Mouse (Mus musculus): ENCODE measurements around the gene Wbp2. TPM values are rescaled to one million over a fixed set of nuclear protein-coding genes. Genes with fewer than 3 reads are reported as not detected.

The Wbp2 gene
- polyA plus RNA-seq, 1 experiment: 669 TPM

DNA sequence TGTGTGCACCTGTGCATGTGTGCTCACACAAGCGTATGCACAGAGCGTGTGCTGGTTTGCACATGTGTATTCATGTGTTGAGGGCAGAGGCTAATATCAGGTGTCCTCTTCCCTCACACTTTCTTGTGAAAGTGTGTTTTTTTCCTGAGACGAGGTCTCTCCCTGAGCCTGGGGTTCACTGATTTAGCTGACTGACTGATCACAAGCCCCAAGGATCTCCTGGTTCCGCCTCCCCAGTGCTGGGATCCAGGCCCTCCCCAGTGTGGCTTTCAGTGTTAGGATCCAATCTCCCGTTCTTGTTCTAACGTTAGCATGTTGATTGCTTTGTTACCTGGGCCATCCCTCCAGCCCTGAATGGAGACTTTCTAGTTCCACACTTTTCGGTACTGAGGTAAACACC lies 14.0 kb upstream of the Wbp2 start:
- no peak for TF ChIP-seq GATA1 (IDR thresholded peaks at IDR 0.05; ENCODE audit: low read length)

DNA sequence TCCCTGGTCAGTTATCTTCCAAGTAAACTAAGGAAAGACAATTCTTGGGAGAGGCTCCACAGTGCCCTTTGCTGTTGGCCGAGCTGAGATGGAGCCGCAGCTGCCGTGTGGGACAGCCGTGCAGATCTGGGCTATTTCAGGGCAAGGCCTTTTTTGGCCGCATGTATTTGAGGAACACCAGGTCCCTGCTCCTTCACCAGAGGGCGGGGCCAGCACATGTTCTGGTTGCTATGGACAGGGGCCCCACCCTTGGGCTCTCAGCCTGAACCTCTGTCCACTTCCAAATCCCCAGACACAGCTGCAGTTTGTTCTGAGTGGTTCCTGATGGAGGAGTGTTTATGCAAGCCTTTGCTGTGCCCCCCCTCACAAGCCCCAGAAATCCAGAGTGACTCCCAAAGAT lies 13.6 kb upstream of the Wbp2 start:
- no peak for TF ChIP-seq GATA1 (IDR thresholded peaks at IDR 0.05; ENCODE audit: low read length)

DNA sequence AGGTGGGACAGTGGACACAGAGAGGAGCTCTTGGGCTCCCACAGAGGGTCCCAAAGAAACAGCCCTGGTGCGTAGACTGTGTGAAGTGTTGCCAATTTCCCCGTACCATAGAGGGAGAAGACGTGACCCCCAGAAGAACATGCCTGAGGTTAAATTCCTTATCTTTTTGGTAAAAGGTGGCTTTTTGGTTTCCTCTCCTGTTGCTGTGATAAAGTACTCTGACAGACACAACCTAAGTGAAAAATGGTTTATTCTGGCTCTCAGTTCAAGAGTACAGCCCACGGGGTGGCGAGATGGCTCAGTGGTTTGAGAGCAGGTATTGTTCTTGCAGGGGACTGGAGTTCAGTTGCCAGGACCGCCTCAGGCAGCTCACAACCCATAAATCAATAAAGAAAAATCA lies 12.7 kb upstream of the Wbp2 start:
- no peak for TF ChIP-seq GATA1 (IDR thresholded peaks at IDR 0.05; ENCODE audit: low read length)

DNA sequence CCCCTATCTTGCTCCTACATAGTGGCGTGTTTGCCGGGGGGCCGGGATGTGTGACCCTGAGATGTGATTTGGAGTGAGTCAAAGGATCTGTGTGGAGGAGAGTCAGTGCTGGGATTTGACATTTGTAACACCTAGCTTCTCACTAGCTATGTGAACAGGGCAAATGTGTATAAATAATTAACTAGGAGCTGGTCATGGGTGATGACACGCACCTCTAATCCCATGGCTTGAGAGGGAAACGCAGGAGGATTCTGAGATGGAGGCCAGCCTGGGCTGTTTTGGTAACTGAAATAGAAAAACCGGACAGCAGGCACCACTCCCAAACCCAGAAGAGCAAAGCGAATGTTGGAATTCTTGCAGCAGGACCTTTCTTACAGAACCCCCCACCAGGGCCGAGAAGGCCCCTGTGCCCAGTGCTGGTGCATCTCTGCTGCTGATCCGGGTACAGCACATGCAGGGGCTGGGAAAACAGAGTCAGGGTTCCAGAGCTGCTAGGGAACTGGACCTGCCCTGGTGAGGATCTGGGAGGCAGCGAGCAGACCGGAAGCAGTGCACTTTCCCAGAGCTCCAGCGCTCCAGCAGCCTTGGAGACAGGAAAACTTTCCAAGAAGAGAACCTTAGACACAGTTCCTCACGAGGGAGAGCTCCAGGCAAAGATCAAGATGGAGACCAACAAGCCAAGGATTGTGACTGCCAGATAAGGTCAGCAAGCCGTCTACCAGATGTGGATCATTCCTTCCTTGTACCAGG lies 12.1 kb upstream of the Wbp2 start:
- no peak for TF ChIP-seq GATA1 (IDR thresholded peaks at IDR 0.05; ENCODE audit: low read length)

DNA sequence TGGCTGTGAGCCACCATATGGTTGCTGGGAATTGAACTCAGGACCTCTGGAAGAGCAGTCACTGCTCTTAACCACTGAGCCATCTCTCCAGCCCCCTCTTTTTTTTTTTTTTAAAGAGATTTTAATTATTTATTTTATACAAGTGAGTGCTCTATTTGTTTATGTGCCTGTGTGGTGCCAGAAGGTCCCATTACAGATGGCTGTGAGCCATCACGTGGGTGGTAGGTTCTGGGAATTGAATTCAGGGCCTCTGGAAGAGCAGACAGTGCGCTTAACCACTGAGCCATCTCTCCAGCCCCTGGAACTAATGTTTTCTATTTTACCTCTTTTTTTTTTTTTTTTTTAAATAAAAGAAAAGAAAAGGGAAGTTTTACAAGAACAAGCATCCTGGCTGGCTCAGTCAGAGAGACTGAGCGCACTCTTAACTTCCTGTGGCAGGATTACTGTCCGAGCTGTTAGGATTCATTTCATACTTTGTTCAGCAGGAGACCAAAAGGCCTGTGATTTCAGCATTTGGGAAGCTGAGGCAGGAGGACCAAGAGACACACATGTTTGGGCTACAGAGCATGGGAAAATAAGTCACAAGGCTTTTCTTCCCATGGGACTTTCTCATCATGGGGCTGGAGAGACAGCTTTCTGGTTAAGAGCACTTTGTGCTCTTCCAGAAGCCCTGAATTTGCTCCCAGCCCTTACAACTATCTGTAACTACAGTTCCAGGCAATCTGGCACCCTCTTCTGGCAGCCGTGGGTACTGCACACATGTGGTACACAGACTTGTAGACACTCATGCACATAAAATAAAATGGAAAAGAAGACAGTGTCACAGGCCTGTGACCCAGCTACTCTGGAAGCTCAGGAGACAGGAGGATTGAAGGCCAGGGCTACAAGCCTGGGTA lies 9.7 kb upstream of the Wbp2 start:
- no peak for TF ChIP-seq GATA1 (IDR thresholded peaks at IDR 0.05; ENCODE audit: low read length)

DNA sequence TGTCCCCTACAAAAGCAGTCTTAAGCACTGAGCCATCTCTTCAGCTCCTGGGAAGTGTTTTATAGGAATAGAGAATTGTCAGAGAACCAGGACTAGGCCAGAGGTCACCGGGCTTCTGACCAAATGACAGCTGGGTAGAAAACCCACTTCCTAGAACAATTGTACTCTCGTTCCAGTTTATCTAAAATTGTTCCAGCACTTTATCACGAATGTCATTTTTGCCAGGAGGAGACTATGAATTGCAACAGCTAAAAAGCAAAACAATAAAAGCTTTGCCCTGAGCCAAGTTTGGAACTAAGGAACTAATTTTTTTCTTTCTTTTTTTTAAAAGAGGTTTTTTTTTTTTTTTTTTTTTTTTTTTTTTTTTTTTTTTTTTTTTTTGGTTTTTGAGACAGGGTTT lies 8.8 kb upstream of the Wbp2 start:
- no peak for TF ChIP-seq GATA1 (IDR thresholded peaks at IDR 0.05; ENCODE audit: low read length)

DNA sequence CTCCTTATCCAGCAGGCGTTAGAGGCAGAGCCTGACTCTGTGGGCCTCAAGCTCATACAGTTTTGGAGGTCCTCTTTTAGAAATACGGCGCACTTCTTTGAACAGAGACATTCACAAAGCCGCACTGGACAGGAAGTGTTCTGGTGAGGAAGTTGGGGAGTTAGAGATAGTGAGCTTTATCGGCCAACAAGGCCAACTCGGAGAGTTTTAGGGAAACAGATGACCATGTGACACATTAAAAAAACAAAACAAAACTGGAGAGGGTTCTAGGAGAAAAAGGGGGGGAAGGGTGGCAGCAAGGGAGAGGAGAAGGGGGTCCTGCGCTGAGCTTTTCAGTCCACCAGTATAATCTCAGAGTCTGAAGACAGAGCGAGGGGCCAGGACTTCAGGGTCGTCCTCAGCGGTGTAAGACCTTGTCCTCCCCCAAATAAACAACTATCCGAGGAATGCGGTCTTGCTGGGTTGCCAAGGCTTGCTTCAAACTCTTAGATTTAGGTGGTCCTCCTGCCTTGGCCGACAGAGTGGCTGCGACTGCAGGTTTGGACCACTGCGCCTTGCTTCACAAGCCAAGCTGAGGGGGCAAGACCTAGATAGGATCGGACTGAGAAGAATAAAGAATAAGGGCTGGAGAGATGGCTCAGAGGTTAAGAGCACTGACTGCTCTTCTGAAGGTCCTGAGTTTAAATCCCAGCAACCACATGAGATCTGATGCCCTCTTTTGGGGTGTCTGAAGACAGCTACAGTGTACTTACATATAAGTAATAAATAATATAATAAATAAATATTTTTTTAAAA lies 7.2 kb upstream of the Wbp2 start:
- no peak for TF ChIP-seq GATA1 (IDR thresholded peaks at IDR 0.05; ENCODE audit: low read length)

DNA sequence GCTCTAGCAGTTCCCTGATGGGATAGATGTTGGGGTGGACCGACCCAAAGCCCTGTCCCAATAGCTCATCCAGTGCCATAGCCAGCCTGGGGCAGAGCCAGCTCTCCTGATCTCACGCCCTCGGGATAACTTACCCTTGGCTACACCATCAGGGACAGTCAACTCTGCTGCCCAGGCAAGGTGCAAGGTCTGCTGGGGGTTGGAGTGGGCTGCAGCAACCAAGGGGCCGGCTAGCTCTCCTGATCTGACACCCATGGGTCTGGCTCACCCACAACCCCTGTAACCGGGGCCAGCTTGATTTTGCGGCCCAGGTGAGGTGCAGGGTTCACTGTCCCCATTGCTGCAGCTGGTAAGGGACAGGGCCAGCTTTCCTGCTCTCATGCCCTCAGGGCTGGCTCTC lies 4.8 kb upstream of the Wbp2 start:
- TF ChIP-seq GATA1 (IDR thresholded peaks at IDR 0.05; ENCODE audit: low read length): no peak

DNA sequence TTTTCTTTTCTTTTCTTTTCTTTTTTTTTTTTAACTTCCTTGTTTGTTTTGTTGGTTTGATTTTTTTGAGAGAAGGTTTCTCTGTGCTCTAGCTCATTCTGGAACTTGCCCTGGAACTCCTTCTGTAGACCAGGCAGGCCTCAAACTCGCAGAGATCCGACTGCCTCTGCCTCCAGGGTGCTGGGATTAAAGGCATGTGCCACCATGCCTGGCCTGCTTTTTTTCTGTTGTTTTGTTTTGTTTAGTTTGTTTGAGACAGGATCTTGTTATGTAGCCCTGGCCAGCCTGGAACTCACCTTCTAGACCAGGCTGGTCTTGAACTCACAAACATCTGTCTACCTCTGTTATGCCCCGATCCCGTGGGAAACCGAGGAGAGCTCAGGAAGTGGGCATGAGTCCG lies 2.8 kb upstream of the Wbp2 start:
- no peak for TF ChIP-seq GATA1 (IDR thresholded peaks at IDR 0.05; ENCODE audit: low read length)

DNA sequence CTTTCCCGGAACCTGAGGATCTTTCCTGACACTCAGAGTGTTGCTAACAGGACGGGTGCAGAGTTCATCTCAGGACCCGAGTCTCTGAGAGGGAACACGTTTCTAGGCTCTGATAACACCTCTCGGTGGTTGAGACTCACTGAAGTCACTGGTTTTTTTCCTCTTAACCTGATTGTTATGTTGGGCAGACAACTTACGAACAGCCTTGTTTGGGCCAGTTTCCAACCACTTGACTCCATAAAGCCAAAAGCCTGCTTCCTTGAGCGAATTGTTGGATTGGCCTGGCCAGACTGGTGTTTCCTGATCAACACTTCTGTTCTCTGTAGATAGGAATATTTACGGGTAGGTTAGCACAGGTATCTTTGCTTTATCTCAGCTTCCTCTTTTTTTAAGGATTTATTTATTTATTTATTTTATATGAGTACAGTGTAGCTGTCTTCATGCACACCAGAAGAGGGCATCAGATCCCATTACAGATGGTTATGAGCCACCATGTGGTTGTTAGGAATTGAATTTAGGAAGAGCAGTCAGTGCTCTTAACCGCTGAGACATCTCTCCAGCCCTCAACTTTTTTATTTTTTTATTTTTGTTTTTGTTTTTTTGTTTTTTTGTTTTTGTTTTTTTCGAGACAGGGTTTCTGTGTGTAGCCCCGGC lies 2.1 kb upstream of the Wbp2 start:
- TF ChIP-seq GATA1 (IDR thresholded peaks at IDR 0.05; ENCODE audit: low read length): no peak

DNA sequence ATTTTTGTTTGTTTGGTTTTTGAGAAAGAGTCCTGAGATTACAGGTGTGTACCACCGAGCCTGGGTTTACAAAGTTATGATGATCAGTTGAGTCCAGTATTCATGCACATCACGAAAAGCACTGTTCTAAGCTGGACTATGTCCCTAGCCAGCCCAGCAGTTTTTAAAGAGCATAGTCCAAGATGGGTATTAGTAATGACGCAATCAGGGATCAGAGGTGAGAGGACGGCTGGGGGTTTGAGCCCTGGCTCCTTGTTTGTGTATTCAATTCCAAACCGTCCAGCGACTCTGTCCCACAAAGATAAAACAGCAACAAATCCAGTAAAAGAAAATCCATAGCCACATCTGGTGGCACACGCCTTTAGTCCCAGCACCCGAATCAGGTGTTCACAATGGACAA lies 1.4 kb upstream of the Wbp2 start:
- TF ChIP-seq GATA1 (IDR thresholded peaks at IDR 0.05; ENCODE audit: low read length): no peak

DNA sequence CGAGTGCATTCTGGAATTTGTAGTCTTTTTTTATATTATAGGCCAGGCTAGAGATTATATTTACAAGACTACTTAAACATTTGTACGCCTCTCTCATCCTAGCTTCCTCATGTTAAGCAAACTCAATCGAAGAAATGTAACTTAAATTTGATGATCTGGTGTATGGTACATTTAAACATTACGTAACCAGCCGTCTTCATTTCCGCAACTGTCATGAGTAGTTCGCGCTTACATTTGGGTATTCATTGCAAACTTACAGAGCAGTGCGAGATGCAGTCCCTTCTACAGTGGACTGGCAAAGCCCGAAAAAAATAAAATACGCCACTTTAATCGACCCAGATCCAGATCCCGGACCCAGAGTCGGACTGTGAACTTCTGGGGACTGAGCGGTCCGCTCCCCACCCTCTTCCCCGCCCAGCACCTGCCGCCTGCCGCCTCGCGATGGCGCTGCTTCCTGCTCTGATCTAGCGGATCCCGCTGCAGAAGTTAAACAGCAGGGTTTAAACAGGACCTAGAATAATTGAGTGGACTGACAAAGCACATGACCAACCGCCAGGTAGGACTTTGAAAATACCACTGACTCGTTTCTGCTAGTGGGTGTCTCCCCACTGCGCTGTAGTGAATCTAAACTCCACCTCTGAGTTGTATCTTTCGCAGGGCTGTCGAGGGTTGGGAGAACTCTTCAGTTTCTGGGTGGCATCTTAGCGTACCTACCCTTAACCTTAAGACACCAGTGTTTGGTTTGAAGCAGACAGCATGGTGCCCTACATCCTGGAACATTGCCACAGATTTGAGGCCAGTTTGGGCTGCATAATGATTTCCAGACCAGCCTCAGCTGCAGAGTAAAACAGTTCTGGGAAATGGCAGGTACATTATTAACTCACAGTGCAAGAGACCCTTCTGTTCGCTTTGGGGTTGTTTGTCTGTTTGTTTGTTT lies 667 bp upstream of the Wbp2 start:
- TF ChIP-seq GATA1 (IDR thresholded peaks at IDR 0.05; ENCODE audit: low read length): no peak

DNA sequence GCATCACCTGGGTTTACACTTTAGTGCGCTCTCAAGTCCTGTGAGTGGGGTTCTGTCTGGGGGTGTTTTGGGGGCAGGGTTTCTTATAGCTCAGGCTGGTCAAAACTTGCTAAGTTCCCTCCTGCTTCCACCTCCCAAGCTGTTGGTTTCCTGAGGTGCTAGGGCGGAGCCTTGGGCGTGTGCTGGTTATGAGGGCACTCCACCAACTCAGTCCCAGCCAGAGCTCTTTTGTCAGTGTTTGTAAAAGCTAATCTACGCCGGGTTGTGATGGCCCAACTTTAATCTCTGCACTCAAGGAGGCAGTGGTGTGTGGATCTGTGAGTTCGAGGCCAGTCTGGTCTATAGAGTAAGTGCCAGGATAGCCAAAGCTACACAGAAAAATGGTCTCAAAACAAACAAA lies 2.6 kb downstream of the Wbp2 start:
- no peak for TF ChIP-seq GATA1 (IDR thresholded peaks at IDR 0.05; ENCODE audit: low read length)

DNA sequence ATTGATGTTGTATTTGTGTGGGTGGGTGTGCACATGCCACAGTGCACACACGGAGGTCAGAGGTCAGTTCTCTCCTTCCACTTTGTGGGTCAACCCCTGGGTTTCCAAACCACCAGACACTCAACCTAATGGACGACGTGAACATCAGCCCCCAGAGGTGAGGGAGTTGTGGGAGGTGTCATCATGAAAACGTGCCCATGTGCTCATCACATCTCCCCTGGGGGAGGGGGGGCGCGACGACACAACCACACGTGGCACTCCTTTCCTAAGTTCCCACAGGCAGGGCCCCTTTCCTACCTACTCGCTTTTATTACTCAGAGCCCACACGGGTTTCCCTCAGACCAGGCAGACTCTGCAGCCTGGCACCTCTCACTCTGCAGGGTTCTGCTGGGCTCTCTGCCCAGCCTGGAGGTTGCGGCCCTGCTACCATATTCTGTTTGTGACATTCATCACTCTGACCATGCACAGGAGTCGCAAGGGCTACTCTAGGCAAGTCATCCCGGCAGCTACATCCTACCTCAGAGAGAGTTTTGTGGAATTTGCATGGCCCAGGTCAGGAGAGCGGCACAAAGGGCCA lies 3.6 kb downstream of the Wbp2 start:
- no peak for TF ChIP-seq GATA1 (IDR thresholded peaks at IDR 0.05; ENCODE audit: low read length)

All from G1E-ER4 (cell line).